Comparison of ENCODE assay signal across 22 mouse cellular contexts in the genomic region with DNA sequence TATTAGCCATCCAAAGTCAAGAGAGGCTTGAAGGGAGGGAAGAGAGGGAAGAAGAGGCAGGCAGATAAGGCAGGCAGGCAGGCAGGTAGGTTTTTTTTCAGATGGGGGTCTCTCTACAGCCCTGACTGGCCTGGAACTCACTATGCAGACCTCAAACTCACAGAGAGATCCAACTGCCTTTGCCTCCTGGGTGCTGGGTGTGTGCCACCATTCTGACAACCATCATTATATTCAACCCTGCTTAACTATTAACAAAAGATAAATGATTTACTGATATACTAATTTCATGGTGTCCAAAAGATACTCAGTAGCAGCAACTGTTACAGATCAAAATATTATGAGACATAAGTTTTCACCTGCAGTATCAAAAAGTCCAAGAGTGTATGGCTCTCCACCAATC.
"Had no signal": no experiment of that assay in that cellular context is flagged by ENCODE, and none has a peak within 500 bp of the region (broad histone marks: within the 10 kb centered on the region; RNA-seq: fewer than 3 reads in every experiment).

No protein-coding gene starts in this region.

- H3K9ac ChIP-seq: limb, embryonic 13.5 days; liver, embryonic 12.5 days; liver, embryonic 15.5 days; lung, embryonic 15.5 days; midbrain, embryonic 13.5 days; neural tube, embryonic 13.5 days had no signal

- H3K27me3 ChIP-seq: limb, embryonic 13.5 days; liver, embryonic 12.5 days; liver, embryonic 15.5 days; lung, embryonic 15.5 days; megakaryocyte, embryonic 14.5 days; midbrain, embryonic 13.5 days; neural tube, embryonic 13.5 days had no signal

- ATAC-seq: inflammation-experienced regulatory T-cells, adult 6 months; intestine, embryonic 16.5 days; liver, embryonic 12.5 days; midbrain, embryonic 13.5 days; midbrain, embryonic 16.5 days had no signal

- H3K4me3 ChIP-seq: layer of hippocampus, adult 2 months; limb, embryonic 10.5 days; limb, embryonic 13.5 days; liver, embryonic 12.5 days; liver, embryonic 15.5 days; lung, embryonic 15.5 days; megakaryocyte, embryonic 14.5 days; midbrain, embryonic 10.5 days; midbrain, embryonic 13.5 days; myocyte; neural tube, embryonic 13.5 days had no signal

- H3K27ac ChIP-seq: layer of hippocampus, adult 2 months; limb, embryonic 10.5 days; limb, embryonic 13.5 days; liver, embryonic 12.5 days; liver, embryonic 15.5 days; lung, embryonic 15.5 days; midbrain, embryonic 10.5 days; midbrain, embryonic 13.5 days; neural tube, embryonic 13.5 days had no signal

- DNase-seq: layer of hippocampus, adult 9-11 months; liver; lung, adult 18-20 months; lung, postnatal 10 days; lung, postnatal 36 days; thymus, adult 2 months; thymus, postnatal 14 days; thymus, postnatal 4 days had no signal

- H3K9me3 ChIP-seq: limb, embryonic 10.5 days; limb, embryonic 13.5 days; liver, embryonic 12.5 days; liver, embryonic 15.5 days; lung, embryonic 15.5 days; megakaryocyte, embryonic 14.5 days; midbrain, embryonic 10.5 days; midbrain, embryonic 13.5 days; neural tube, embryonic 13.5 days had no signal

- H3K4me1 ChIP-seq: limb, embryonic 10.5 days; limb, embryonic 13.5 days; lung, embryonic 15.5 days; midbrain, embryonic 10.5 days; midbrain, embryonic 13.5 days had no signal

- H3K4me2 ChIP-seq: limb, embryonic 13.5 days; liver, embryonic 12.5 days; liver, embryonic 15.5 days; lung, embryonic 15.5 days; midbrain, embryonic 13.5 days; neural tube, embryonic 13.5 days had no signal
